Mouse (Mus musculus): ENCODE data around the gene Ppfia3. TPM values are rescaled to one million over a fixed set of nuclear protein-coding genes. Genes with fewer than 3 reads are reported as not detected.
"Not testable (repeated sequence)": the region's sequence is repeated elsewhere in the genome, so short reads cannot be mapped to it uniquely, and the experiment has no call there.

The Ppfia3 gene
- polyA plus RNA-seq, 1 experiment: not detected

GRCm38 (mm10) chr7:45396787-45397186, 30.0 kb upstream of the Ppfia3 start:
- peaks cover 4% of the 10 kb centered on the region; the same call in 1 of the 2 replicates for H3K4me1 ChIP-seq (ENCODE audit: control insufficient read depth, insufficient read depth, low read length)
- TF ChIP-seq CTCF (IDR thresholded peaks at IDR 0.05; ENCODE audit: control insufficient read depth, insufficient read depth, low read length) (no peak), POLR2A (IDR thresholded peaks at IDR 0.05; ENCODE audit: borderline replicate concordance, control insufficient read depth, low read depth, low read length) (no peak)
- H3K4me3 ChIP-seq (replicated peaks; ENCODE audit: control insufficient read depth, low read depth, low read length): no peak overlapping the region
- WGBS: 51% methylated on average over 2 of the region's 2 CpGs
- no peak overlapping the region for H3K27ac ChIP-seq (ENCODE audit: control insufficient read depth, insufficient read depth, low read depth, low read length, poor library complexity)

DNA sequence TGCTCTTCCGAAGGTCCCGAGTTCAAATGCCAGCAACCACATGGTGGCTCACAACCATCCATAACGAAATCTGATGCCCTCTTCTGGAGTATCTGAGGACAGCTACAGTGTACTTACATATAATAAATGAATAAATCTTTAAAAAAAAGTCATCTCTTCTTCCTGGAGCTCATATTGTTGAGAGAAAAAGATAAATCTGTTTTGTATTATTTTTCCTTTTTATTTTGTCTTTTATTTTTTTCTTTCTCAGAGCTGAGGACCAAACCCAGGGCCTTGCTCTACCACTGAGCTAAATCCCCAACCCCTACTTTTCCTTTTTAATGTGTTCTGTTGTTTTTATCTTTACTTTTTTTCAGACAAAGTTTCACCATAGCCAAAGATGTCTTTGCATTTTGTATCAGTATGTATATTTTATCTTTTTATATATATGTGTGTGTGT, 29.5 kb upstream of the Ppfia3 start:
- WGBS: 1% methylated on average over 3 of the region's 3 CpGs
- H3K27ac ChIP-seq (ENCODE audit: control insufficient read depth, insufficient read depth, low read depth, low read length, poor library complexity); H3K4me1 ChIP-seq (ENCODE audit: control insufficient read depth, insufficient read depth, low read length): not testable (repeated sequence)
- peak overlapping the region; percentile 75 for H3K4me3 ChIP-seq (replicated peaks; ENCODE audit: control insufficient read depth, low read depth, low read length)

GRCm38 (mm10) chr7:45395578-45396336, 28.9 kb upstream of the Ppfia3 start, which contains the start of gene Snrnp70:
Snrnp70 (minus strand) TSS chr7:45395742.
- H3K4me3 ChIP-seq (replicated peaks; ENCODE audit: control insufficient read depth, low read depth, low read length): peak within 1 kb of the TSS; percentile 78
- WGBS: under 1% methylated on average over 60 of the region's 60 CpGs
- peaks cover 4% of the 10 kb centered on the region; the same call in 1 of the 2 replicates for H3K4me1 ChIP-seq (ENCODE audit: control insufficient read depth, insufficient read depth, low read length)
- no peak for TF ChIP-seq CTCF (IDR thresholded peaks at IDR 0.05; ENCODE audit: control insufficient read depth, insufficient read depth, low read length)
- TF ChIP-seq POLR2A (IDR thresholded peaks at IDR 0.05; ENCODE audit: borderline replicate concordance, control insufficient read depth, low read depth, low read length): peak; percentile 97
- peak within 1 kb of the TSS; percentile 92 for H3K27ac ChIP-seq (ENCODE audit: control insufficient read depth, insufficient read depth, low read depth, low read length, poor library complexity)

- TF ChIP-seq POLR2A (IDR thresholded peaks at IDR 0.05; ENCODE audit: borderline replicate concordance, control insufficient read depth, low read depth, low read length) (no peak), CTCF (IDR thresholded peaks at IDR 0.05; ENCODE audit: control insufficient read depth, insufficient read depth, low read length) (no peak)
- Histone ChIP-seq H3K4me1 (ENCODE audit: control insufficient read depth, insufficient read depth, low read length) (peaks cover 4% of the 10 kb centered on the region; the same call in 1 of the 2 replicates), H3K27ac (ENCODE audit: control insufficient read depth, insufficient read depth, low read depth, low read length, poor library complexity) (peak overlapping the region; percentile 92), H3K4me3 (replicated peaks; ENCODE audit: control insufficient read depth, low read depth, low read length) (peak overlapping the region; percentile 78)
- under 1% methylated on average over 20 of the region's 20 CpGs for WGBS
These were observed 28.3 kb upstream of the Ppfia3 start for GRCm38 (mm10) chr7:45395129-45395541.

DNA sequence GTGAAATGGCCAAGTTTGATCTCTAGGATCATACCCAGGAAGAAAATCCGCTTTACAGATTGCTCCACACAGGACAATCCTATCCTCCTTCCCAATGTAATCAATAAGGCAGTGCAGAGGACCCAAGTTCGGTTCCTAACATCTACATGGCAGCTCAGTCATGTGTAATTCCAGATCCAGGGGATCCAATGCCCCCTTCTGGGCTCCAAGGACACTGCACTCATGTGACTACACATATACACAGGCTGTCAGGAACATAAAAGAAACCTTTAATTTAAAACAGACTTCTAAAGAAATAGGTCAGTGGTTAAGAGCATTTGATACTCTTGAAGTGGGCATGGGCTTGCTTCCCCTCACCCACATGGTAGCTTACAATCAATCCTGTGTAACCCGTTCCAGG, 19.3 kb upstream of the Ppfia3 start:
- 90% methylated on average over 3 of the region's 3 CpGs for WGBS
- Histone ChIP-seq H3K27ac (ENCODE audit: control insufficient read depth, insufficient read depth, low read depth, low read length, poor library complexity) (no peak overlapping the region), H3K4me1 (ENCODE audit: control insufficient read depth, insufficient read depth, low read length) (no peaks in the 10 kb centered on the region), H3K4me3 (replicated peaks; ENCODE audit: control insufficient read depth, low read depth, low read length) (no peak overlapping the region)
- no peak for TF ChIP-seq CTCF (IDR thresholded peaks at IDR 0.05; ENCODE audit: control insufficient read depth, insufficient read depth, low read length)
- TF ChIP-seq POLR2A (IDR thresholded peaks at IDR 0.05; ENCODE audit: borderline replicate concordance, control insufficient read depth, low read depth, low read length): no peak

- 82% methylated on average over 1 of the region's 1 CpGs for WGBS
- no peak for TF ChIP-seq POLR2A (IDR thresholded peaks at IDR 0.05; ENCODE audit: borderline replicate concordance, control insufficient read depth, low read depth, low read length)
- no peak for TF ChIP-seq CTCF (IDR thresholded peaks at IDR 0.05; ENCODE audit: control insufficient read depth, insufficient read depth, low read length)
- H3K27ac ChIP-seq (ENCODE audit: control insufficient read depth, insufficient read depth, low read depth, low read length, poor library complexity): no peak overlapping the region
- H3K4me1 ChIP-seq (ENCODE audit: control insufficient read depth, insufficient read depth, low read length): no peaks in the 10 kb centered on the region
- no peak overlapping the region for H3K4me3 ChIP-seq (replicated peaks; ENCODE audit: control insufficient read depth, low read depth, low read length)
These were observed 9.2 kb upstream of the Ppfia3 start for GRCm38 (mm10) chr7:45376057-45376456.

DNA sequence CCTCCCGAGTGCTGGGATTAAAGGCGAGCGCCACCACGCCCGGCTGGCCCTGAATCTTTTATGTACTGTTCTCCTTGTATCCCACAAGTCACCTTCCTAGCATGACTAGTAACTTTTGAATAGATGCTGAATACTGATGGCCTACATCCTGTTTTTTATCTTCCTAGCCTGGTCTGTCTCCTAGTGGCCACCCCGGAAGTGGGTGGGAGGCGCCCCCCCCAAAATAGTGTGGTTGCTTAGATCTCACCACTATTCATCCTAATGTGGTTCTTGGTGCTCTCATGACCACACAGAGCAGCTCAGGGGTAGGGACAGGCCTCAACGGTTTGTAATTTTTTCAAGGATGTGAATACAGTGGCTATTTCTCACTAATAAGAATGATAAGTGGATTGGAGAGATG, 7.8 kb upstream of the Ppfia3 start:
- no peak overlapping the region for H3K4me3 ChIP-seq (replicated peaks; ENCODE audit: control insufficient read depth, low read depth, low read length)
- WGBS: 79% methylated on average over 8 of the region's 8 CpGs
- TF ChIP-seq POLR2A (IDR thresholded peaks at IDR 0.05; ENCODE audit: borderline replicate concordance, control insufficient read depth, low read depth, low read length) (no peak), CTCF (IDR thresholded peaks at IDR 0.05; ENCODE audit: control insufficient read depth, insufficient read depth, low read length) (no peak)
- no peak overlapping the region for H3K27ac ChIP-seq (ENCODE audit: control insufficient read depth, insufficient read depth, low read depth, low read length, poor library complexity)
- H3K4me1 ChIP-seq (ENCODE audit: control insufficient read depth, insufficient read depth, low read length): no peaks in the 10 kb centered on the region; the same call in 1 of the 2 replicates

- TF ChIP-seq CTCF (IDR thresholded peaks at IDR 0.05; ENCODE audit: control insufficient read depth, insufficient read depth, low read length) (no peak), POLR2A (IDR thresholded peaks at IDR 0.05; ENCODE audit: borderline replicate concordance, control insufficient read depth, low read depth, low read length) (no peak)
These were observed 5.6 kb upstream of the Ppfia3 start for GRCm38 (mm10) chr7:45372371-45372770.

More at GRCm38 (mm10) chr7:45372371-45372770, 5.6 kb upstream of the Ppfia3 start:
- H3K4me1 ChIP-seq (ENCODE audit: control insufficient read depth, insufficient read depth, low read length): no peaks in the 10 kb centered on the region; the same call in 1 of the 2 replicates
- no peak overlapping the region for H3K4me3 ChIP-seq (replicated peaks; ENCODE audit: control insufficient read depth, low read depth, low read length)
- no peak overlapping the region for H3K27ac ChIP-seq (ENCODE audit: control insufficient read depth, insufficient read depth, low read depth, low read length, poor library complexity)
- WGBS: 83% methylated on average over 5 of the region's 5 CpGs

All from bone marrow, adult 2 months (tissue).